Mouse (Mus musculus): ENCODE results near the gene Nudt7. TPM values are rescaled to one million over a fixed set of nuclear protein-coding genes. Genes with fewer than 3 reads are reported as not detected.

The Nudt7 gene
- total and polyA plus RNA-seq, 2 experiments from 2014 or later, result 3.3 to 7.4 TPM

GRCm38 (mm10) chr8:114123611-114124010, 9.7 kb upstream of the Nudt7 start:
- ATAC-seq (no peak), DNase-seq (ENCODE audit: low spot score) (no peak)
- TF ChIP-seq CTCF (IDR thresholded peaks at IDR 0.05; ENCODE audit: low read depth), result no peak
- Histone ChIP-seq H3K9me3 (ENCODE audit: low read length) (no peaks in the 10 kb centered on the region), H3K4me1 (ENCODE audit: insufficient read depth, low read length) (no peaks in the 10 kb centered on the region), H3K36me3 (ENCODE audit: insufficient read depth, low read length) (no peaks in the 10 kb centered on the region), H3K4me2 (ENCODE audit: low read depth, low read length) (no peak overlapping the region), H3K9ac (replicated peaks; ENCODE audit: low read length) (no peak overlapping the region), H3K27me3 (ENCODE audit: insufficient read depth, low read length) (no peaks in the 10 kb centered on the region), H3K27ac (no peak overlapping the region), H3K4me3 (ENCODE audit: low read length) (no peak overlapping the region)
- WGBS, result 72% methylated on average over 3 of the region's 3 CpGs

GRCm38 (mm10) chr8:114124084-114124750, 9.1 kb upstream of the Nudt7 start:
- Histone ChIP-seq H3K4me1 (ENCODE audit: insufficient read depth, low read length) (no peaks in the 10 kb centered on the region), H3K4me2 (ENCODE audit: low read depth, low read length) (no peak overlapping the region), H3K36me3 (ENCODE audit: insufficient read depth, low read length) (no peaks in the 10 kb centered on the region), H3K27me3 (ENCODE audit: insufficient read depth, low read length) (no peaks in the 10 kb centered on the region), H3K9me3 (ENCODE audit: low read length) (no peaks in the 10 kb centered on the region), H3K9ac (replicated peaks; ENCODE audit: low read length) (no peak overlapping the region), H3K4me3 (ENCODE audit: low read length) (no peak overlapping the region), H3K27ac (no peak overlapping the region)
- ATAC-seq (no peak), DNase-seq (ENCODE audit: low spot score) (no peak)
- no peak for TF ChIP-seq CTCF (IDR thresholded peaks at IDR 0.05; ENCODE audit: low read depth)
- WGBS, result 77% methylated on average over 4 of the region's 4 CpGs

- TF ChIP-seq CTCF (IDR thresholded peaks at IDR 0.05; ENCODE audit: low read depth), result no peak
- Histone ChIP-seq H3K4me2 (ENCODE audit: low read depth, low read length) (no peak overlapping the region), H3K36me3 (ENCODE audit: insufficient read depth, low read length) (no peaks in the 10 kb centered on the region), H3K9ac (replicated peaks; ENCODE audit: low read length) (no peak overlapping the region), H3K27ac (no peak overlapping the region), H3K9me3 (ENCODE audit: low read length) (no peaks in the 10 kb centered on the region), H3K4me1 (ENCODE audit: insufficient read depth, low read length) (no peaks in the 10 kb centered on the region), H3K27me3 (ENCODE audit: insufficient read depth, low read length) (no peaks in the 10 kb centered on the region), H3K4me3 (ENCODE audit: low read length) (no peak overlapping the region)
- 88% methylated on average over 7 of the region's 7 CpGs for WGBS
- no peak for DNase-seq (ENCODE audit: low spot score)
- no peak for ATAC-seq
These were observed 2.5 kb upstream of the Nudt7 start for GRCm38 (mm10) chr8:114130838-114131237.

GRCm38 (mm10) chr8:114131421-114131820, 1.9 kb upstream of the Nudt7 start:
- no peak for ATAC-seq
- no peak for TF ChIP-seq CTCF (IDR thresholded peaks at IDR 0.05; ENCODE audit: low read depth)
- Histone ChIP-seq H3K9me3 (ENCODE audit: low read length) (no peaks in the 10 kb centered on the region), H3K27ac (no peak overlapping the region), H3K9ac (replicated peaks; ENCODE audit: low read length) (no peak overlapping the region), H3K4me3 (ENCODE audit: low read length) (no peak overlapping the region), H3K27me3 (ENCODE audit: insufficient read depth, low read length) (no peaks in the 10 kb centered on the region), H3K36me3 (ENCODE audit: insufficient read depth, low read length) (no peaks in the 10 kb centered on the region), H3K4me1 (ENCODE audit: insufficient read depth, low read length) (no peaks in the 10 kb centered on the region), H3K4me2 (ENCODE audit: low read depth, low read length) (no peak overlapping the region)
- DNase-seq (ENCODE audit: low spot score), result no peak
- 93% methylated on average over 4 of the region's 4 CpGs for WGBS

- H3K9me3 ChIP-seq (ENCODE audit: low read length), result no peaks in the 10 kb centered on the region
- H3K4me1 ChIP-seq (ENCODE audit: insufficient read depth, low read length), result no peaks in the 10 kb centered on the region
- no peaks in the 10 kb centered on the region for H3K36me3 ChIP-seq (ENCODE audit: insufficient read depth, low read length)
- no peaks in the 10 kb centered on the region for H3K27me3 ChIP-seq (ENCODE audit: insufficient read depth, low read length)
- TF ChIP-seq CTCF (IDR thresholded peaks at IDR 0.05; ENCODE audit: low read depth), result no peak
- no peak for ATAC-seq
- H3K4me3 ChIP-seq (ENCODE audit: low read length), result peak overlapping the region; percentile 39
- no peak for DNase-seq (ENCODE audit: low spot score)
- peak overlapping the region; percentile 65 for H3K4me2 ChIP-seq (ENCODE audit: low read depth, low read length)
- H3K27ac ChIP-seq, result no peak overlapping the region
- 30% methylated on average over 14 of the region's 14 CpGs for WGBS
- H3K9ac ChIP-seq (replicated peaks; ENCODE audit: low read length), result no peak overlapping the region; the same call in 1 of the 2 replicates
These were observed 277 bp upstream of the Nudt7 start for GRCm38 (mm10) chr8:114133050-114133509.

GRCm38 (mm10) chr8:114136750-114137149, 3.4 kb downstream of the Nudt7 start:
- H3K27ac ChIP-seq, result no peak overlapping the region
- no peaks in the 10 kb centered on the region for H3K9me3 ChIP-seq (ENCODE audit: low read length)
- DNase-seq (ENCODE audit: low spot score) (no peak), ATAC-seq (no peak)
- no peak overlapping the region for H3K4me3 ChIP-seq (ENCODE audit: low read length)
- no peak overlapping the region for H3K9ac ChIP-seq (replicated peaks; ENCODE audit: low read length)
- 94% methylated on average over 1 of the region's 1 CpGs for WGBS
- no peaks in the 10 kb centered on the region for H3K4me1 ChIP-seq (ENCODE audit: insufficient read depth, low read length)
- H3K4me2 ChIP-seq (ENCODE audit: low read depth, low read length), result no peak overlapping the region
- H3K27me3 ChIP-seq (ENCODE audit: insufficient read depth, low read length), result no peaks in the 10 kb centered on the region
- no peak for TF ChIP-seq CTCF (IDR thresholded peaks at IDR 0.05; ENCODE audit: low read depth)
- H3K36me3 ChIP-seq (ENCODE audit: insufficient read depth, low read length), result no peaks in the 10 kb centered on the region

GRCm38 (mm10) chr8:114137181-114137580, 3.8 kb downstream of the Nudt7 start:
- no peak for ATAC-seq
- WGBS, result 85% methylated on average over 5 of the region's 5 CpGs

More at GRCm38 (mm10) chr8:114137181-114137580, 3.8 kb downstream of the Nudt7 start:
- Histone ChIP-seq H3K27me3 (ENCODE audit: insufficient read depth, low read length) (no peaks in the 10 kb centered on the region), H3K9me3 (ENCODE audit: low read length) (no peaks in the 10 kb centered on the region), H3K4me2 (ENCODE audit: low read depth, low read length) (no peak overlapping the region), H3K9ac (replicated peaks; ENCODE audit: low read length) (no peak overlapping the region), H3K27ac (no peak overlapping the region), H3K4me1 (ENCODE audit: insufficient read depth, low read length) (no peaks in the 10 kb centered on the region), H3K4me3 (ENCODE audit: low read length) (no peak overlapping the region), H3K36me3 (ENCODE audit: insufficient read depth, low read length) (no peaks in the 10 kb centered on the region)
- TF ChIP-seq CTCF (IDR thresholded peaks at IDR 0.05; ENCODE audit: low read depth), result no peak
- DNase-seq (ENCODE audit: low spot score), result no peak

All from hindbrain, postnatal 0 days (tissue).